Mouse (Mus musculus): Measurements from ENCODE around the gene Ghrl.

- TF ChIP-seq CTCF (IDR thresholded peaks at IDR 0.05) (no peak), POLR2A (IDR thresholded peaks at IDR 0.05; ENCODE audit: insufficient read depth, low read depth, low read length) (no peak)
These were observed 27.6 kb upstream of the Ghrl start for GRCm38 (mm10) chr6:113747284-113747683.
